Mouse (Mus musculus) mesoderm, embryonic 11.5 days (tissue): ENCODE measurements at regions not wholly inside any gene's neighbourhood (a gene's known extent, or its start where the extent isn't known, plus 50 kb on each side); places are given as distances from the start of the nearest gene placed in this dataset.
"Not testable (repeated sequence)": the region's sequence is repeated elsewhere in the genome, so short reads cannot be mapped to it uniquely, and the experiment has no call there.

Experiments used
- DNase-seq: peaks from one replicate; pipeline ENCODE4 v3.0.0-alpha.2; 2012; ENCODE audit warnings: low read depth, low spot score

- DNase-seq = peak; percentile 7
Observed at GRCm38 (mm10) chr14:52654355-52654754, 158.8 kb upstream of the Olfr1507 start.

DNA sequence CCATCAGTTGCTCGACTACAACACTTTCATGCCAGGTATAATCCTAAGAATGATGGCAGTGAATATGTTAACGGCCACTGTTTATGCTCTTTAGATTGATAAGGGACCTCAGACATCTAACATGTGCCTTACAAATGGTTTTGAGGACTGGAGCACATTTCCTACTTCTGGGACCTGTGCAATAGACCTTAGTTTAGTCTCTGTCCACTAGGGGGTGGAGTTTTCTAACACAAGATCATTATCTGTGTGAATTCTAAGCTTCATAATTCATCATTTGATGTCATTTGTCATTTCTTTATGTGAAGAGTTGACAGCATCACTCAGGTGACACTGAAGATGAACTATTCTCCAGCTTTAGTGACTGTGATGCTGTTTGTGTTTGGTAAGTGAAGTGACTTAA, 142.6 kb upstream of the Olfr1507 start:
- no peak for DNase-seq

DNA sequence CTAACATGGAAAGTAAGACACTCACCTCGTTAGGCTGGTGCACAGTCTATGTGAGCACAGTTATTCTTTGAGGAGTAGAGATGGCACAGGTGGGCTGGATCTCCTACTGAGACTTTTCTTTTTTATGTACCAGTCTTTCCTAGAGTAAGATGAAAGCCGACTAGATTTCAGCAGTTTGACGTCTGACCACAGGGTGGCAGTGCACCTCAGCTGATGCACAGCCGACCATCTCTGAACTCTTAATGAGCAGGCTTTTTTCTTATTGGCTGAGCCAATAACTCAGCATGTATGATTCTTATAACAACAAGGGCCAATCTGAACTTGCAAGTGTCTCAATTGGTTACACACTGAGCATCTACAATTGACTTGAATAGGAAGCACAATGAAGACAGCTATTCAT, 126.6 kb upstream of the Olfr1507 start:
- DNase-seq = peak; percentile 3

DNA sequence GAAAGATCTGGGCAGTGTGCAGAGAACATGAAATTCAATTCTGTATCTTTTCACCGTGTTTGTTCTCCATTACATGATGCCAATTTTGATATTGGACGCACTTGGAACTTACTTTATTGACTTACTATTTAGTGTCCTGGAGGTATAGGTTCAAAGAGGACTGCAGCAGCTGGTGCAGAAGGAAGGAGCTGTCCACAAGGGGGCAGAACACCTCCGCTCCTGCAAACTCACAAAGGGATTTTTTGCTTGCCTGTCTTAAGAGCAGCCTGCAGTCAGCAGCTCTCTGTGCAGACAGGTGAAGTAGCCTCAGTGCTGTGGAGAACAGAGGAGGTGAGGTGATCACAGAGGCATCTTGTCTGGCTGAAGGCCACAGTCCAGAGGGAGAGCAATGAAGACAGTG, 84.8 kb upstream of the Olfr1507 start:
- peak; percentile 8 for DNase-seq

DNA sequence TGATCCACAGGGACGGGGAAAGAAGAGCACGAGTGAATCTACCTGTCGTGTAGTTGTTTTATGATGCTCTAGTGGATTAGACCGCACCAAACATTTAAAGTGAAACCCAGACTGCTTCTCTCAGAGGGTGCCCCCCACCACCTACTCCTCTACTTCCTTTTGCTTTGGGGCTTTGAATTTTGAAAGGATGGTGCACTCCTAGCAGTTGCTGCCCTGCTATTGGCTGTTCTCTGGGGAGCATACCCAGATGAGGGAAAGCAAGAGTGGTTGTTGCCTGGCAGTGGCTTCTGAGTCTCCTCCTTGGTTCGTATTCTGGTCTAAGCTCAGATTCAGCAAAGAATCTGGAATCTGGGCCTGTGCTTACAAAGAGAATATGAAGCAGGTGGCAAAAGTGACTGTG, 71.4 kb upstream of the Olfr1507 start:
- no peak for DNase-seq

DNA sequence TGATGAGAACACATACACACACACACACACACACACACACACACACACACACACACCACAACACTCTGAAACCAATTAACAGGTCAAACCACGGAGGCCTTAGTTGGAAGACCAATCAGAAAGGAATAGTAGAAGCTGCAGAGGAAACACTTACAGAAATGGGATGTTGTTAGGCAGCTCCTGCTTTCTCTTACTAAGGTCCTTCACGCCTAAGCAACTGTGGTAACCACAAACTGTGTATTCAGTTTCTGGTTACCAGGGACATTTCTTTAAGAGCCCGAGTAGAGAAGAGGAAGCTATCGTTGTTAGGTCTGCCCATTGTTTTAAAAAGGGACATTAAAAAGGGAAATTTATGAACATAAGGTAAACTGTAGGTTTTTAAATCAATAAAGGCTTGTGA, 70.1 kb upstream of the Olfr1507 start:
- DNase-seq = no peak

DNA sequence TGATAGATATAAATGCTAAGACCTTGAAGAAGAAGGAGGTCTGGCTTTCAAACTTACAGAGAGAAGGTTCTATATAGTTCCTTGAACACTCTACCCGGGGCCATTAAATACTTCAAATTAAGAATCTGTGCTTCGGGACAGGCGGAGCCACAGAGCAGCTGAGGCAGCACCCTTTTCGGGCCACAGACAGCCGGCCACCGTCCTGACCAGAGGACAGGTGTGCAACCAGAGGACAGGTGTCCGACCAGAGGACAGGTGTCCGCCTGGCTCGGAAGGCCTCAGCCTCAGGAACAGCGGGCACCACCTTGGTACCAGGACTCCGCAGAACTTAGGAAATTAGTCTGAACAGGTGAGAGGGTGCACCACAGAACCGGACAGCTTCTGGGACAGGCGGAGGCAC, 60.8 kb upstream of the Olfr1507 start:
- DNase-seq = not testable (repeated sequence)

- DNase-seq = no peak
Observed at GRCm38 (mm10) chr14:52553399-52553798, 57.9 kb upstream of the Olfr1507 start.

DNA sequence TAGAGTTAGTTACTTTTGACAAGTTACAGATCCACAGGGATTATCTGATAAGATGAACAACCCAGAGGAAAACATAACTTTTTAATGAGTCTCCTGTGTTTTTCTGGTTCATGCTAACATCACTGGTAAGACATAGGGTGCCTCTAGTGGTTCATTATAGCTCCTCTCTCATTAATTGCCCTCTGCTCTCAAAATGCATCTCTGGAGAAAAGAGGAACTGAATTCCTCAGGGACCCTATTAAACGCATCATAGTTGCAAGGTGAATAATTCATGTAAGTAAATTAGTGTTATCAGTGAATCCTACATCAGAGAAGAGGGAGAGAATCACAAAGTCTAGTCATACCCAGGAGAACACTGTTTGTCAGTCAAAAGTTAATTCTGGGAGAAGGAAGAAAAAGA, 52.4 kb upstream of the Olfr1507 start:
- no peak for DNase-seq
